Mouse (Mus musculus): ENCODE results near the gene Fignl1. TPM values are rescaled to one million over a fixed set of nuclear protein-coding genes. Genes with fewer than 3 reads are reported as not detected.

Fignl1 gene
- polyA plus RNA-seq, 1 experiment from 2014 or later: 88.1 TPM

GRCm38 (mm10) chr11:11804421-11804820 lies 4.3 kb downstream of the Fignl1 start:
- ATAC-seq (ENCODE audit: borderline replicate concordance, extremely low read depth, low FRiP score, low TSS enrichment): no peak
- Histone ChIP-seq H3K4me1 (peaks cover 8% of the 10 kb centered on the region), H3K27ac (no peak overlapping the region), H3K36me3 (peaks cover 55% of the 10 kb centered on the region), H3K4me3 (no peak overlapping the region), H3K9ac (no peak overlapping the region), H3K27me3 (no peaks in the 10 kb centered on the region), H3K9me3 (no peaks in the 10 kb centered on the region), H3K4me2 (no peak overlapping the region)
- WGBS: 70% methylated on average over 5 of the region's 5 CpGs

- Histone ChIP-seq H3K4me2 (no peak overlapping the region), H3K4me1 (no peaks in the 10 kb centered on the region), H3K27ac (no peak overlapping the region), H3K27me3 (no peaks in the 10 kb centered on the region), H3K9me3 (no peaks in the 10 kb centered on the region), H3K36me3 (peaks cover 75% of the 10 kb centered on the region), H3K4me3 (no peak overlapping the region), H3K9ac (no peak overlapping the region)
- 87% methylated on average over 9 of the region's 9 CpGs for WGBS
- no peak for ATAC-seq (ENCODE audit: borderline replicate concordance, extremely low read depth, low FRiP score, low TSS enrichment)
Observed at GRCm38 (mm10) chr11:11801067-11801466, 7.7 kb downstream of the Fignl1 start.

DNA sequence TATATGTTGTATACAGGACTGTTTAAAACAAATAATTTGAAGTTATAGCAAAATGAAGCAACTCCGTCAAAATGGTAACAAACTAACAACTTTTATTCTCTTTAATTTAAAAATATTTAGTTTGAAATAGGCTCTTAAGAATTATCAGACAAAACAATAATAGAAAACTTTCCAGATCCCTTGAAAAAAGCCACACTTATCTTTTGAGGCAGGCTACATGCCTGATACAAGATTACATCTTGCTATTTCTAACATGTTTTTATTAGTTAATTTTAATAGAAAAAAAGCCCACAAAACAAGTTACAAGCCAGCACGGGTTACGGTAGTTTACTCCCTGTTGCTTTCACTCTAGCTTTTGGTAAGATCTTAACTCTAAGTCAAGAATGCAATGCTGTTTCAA lies 8.5 kb downstream of the Fignl1 start:
- H3K27me3 ChIP-seq: no peaks in the 10 kb centered on the region
- no peaks in the 10 kb centered on the region for H3K4me1 ChIP-seq
- no peak for ATAC-seq (ENCODE audit: borderline replicate concordance, extremely low read depth, low FRiP score, low TSS enrichment)
- H3K4me2 ChIP-seq: no peak overlapping the region
- H3K27ac ChIP-seq: no peak overlapping the region
- WGBS: 91% methylated on average over 3 of the region's 3 CpGs
- no peaks in the 10 kb centered on the region for H3K9me3 ChIP-seq
- H3K36me3 ChIP-seq: peaks cover 73% of the 10 kb centered on the region
- no peak overlapping the region for H3K9ac ChIP-seq
- H3K4me3 ChIP-seq: no peak overlapping the region

DNA sequence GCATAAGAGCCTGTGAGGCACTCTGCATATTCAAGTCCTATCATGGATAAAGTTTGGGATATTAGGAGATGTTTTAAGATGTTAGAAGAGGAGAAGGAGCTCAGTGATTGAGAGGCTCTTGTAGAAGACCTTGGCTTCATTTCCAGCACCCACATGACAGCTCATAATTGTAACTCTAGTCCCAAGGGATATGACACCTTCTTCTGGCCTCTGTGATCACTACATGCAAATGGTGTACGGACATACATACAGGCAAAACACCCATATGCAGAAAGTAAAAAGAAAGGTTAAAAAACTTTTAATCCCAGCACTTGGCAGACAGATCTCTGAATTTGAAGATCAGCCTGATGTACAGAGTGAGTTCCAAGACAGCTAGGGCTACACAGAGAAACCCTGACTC lies 10.1 kb downstream of the Fignl1 start:
- Histone ChIP-seq H3K4me1 (no peaks in the 10 kb centered on the region), H3K9ac (no peak overlapping the region), H3K36me3 (peaks cover 62% of the 10 kb centered on the region), H3K27ac (no peak overlapping the region), H3K4me3 (no peak overlapping the region), H3K9me3 (no peaks in the 10 kb centered on the region), H3K27me3 (no peaks in the 10 kb centered on the region), H3K4me2 (no peak overlapping the region)
- WGBS: 93% methylated on average over 1 of the region's 1 CpGs
- ATAC-seq (ENCODE audit: borderline replicate concordance, extremely low read depth, low FRiP score, low TSS enrichment): no peak

GRCm38 (mm10) chr11:11794626-11795025 lies 14.1 kb downstream of the Fignl1 start:
- no peak overlapping the region for H3K4me3 ChIP-seq
- H3K9ac ChIP-seq: no peak overlapping the region
- H3K4me1 ChIP-seq: no peaks in the 10 kb centered on the region
- peaks cover 29% of the 10 kb centered on the region for H3K36me3 ChIP-seq
- no peak overlapping the region for H3K4me2 ChIP-seq
- no peak for ATAC-seq (ENCODE audit: borderline replicate concordance, extremely low read depth, low FRiP score, low TSS enrichment)
- no peaks in the 10 kb centered on the region for H3K9me3 ChIP-seq
- no peaks in the 10 kb centered on the region for H3K27me3 ChIP-seq
- WGBS: 69% methylated on average over 1 of the region's 1 CpGs
- H3K27ac ChIP-seq: no peak overlapping the region

DNA sequence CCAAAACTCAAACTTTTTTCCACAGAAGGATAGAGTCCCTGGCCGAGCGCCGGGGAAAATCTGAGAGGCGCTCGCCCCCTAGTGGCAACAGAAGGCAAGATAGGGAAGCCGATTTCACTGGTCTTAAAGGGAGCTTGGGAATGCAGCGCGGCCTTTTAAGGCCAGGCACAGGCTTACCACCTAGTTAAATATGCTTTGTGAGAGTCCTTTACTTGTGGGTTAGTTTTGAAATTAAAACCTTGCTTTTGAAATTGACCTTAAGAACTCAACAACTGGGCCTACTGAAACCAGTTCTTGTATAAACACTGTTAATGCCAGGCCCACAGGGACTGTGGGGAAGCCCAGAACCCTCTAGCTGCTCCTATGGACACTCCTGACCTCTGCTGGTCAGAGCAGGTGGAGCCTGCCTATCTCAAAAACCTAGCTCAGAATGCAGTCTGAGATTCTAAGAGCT lies 20.2 kb downstream of the Fignl1 start:
- Histone ChIP-seq H3K36me3 (no peaks in the 10 kb centered on the region), H3K27ac (peak overlapping the region; percentile 16; the same call in 1 of the 2 replicates), H3K9me3 (no peaks in the 10 kb centered on the region), H3K4me2 (peak overlapping the region; percentile 44), H3K4me1 (no peaks in the 10 kb centered on the region), H3K27me3 (no peaks in the 10 kb centered on the region), H3K4me3 (0 out of 2 replicates have a peak overlapping the region, but pooled peaks have one; percentile 11), H3K9ac (no peak overlapping the region)
- WGBS: under 1% methylated on average over 8 of the region's 8 CpGs
- peak; percentile 90 for ATAC-seq (ENCODE audit: borderline replicate concordance, extremely low read depth, low FRiP score, low TSS enrichment)

DNA sequence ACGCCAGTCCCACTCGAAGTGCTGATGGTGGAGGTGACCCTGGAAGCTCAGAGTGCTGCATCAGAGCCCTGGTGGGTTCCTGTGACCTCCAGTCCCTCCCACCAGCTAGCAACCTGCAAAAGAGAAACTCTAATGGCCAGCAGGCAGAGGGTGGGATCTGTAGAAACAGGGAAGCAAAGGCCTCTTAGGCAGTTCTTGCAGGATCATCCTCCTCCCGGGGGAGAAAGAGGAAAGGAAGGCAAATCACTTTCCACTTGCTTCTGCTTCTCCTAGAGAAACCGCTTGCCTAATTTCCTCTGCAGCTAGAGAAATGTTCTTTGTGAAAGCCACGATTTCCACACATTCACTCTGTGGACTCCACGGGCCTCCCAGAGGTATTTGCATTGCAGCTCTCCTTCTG lies 23.3 kb downstream of the Fignl1 start:
- H3K9me3 ChIP-seq: no peaks in the 10 kb centered on the region
- no peak overlapping the region for H3K27ac ChIP-seq
- H3K4me3 ChIP-seq: no peak overlapping the region
- H3K36me3 ChIP-seq: no peaks in the 10 kb centered on the region
- no peak overlapping the region for H3K9ac ChIP-seq
- no peak overlapping the region for H3K4me2 ChIP-seq
- no peaks in the 10 kb centered on the region for H3K27me3 ChIP-seq
- ATAC-seq (ENCODE audit: borderline replicate concordance, extremely low read depth, low FRiP score, low TSS enrichment): no peak
- no peaks in the 10 kb centered on the region for H3K4me1 ChIP-seq
- 42% methylated on average over 6 of the region's 6 CpGs for WGBS

DNA sequence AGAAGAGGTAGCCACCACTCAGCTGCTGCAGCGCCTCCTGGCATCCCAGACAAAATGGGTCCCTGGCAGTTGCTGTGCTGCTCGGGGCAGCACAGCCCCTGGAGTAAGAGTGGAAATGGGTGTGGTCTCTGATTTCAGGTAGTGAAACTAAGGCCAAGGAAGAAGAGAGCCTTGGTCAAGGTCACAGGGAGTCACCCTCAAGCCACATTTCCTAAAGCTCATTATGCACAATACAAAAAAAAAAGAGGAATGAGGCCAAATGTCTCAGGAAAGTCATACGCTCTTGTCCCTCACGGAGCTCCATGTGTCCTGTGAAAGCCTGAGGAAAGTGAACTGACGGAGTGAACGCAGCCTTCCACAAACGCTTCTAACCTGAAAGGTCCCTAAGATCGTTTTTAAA lies 27.0 kb downstream of the Fignl1 start:
- WGBS: 78% methylated on average over 8 of the region's 8 CpGs
- Histone ChIP-seq H3K4me1 (no peaks in the 10 kb centered on the region), H3K27me3 (no peaks in the 10 kb centered on the region), H3K9ac (no peak overlapping the region), H3K4me2 (no peak overlapping the region), H3K27ac (no peak overlapping the region), H3K4me3 (no peak overlapping the region), H3K9me3 (no peaks in the 10 kb centered on the region), H3K36me3 (no peaks in the 10 kb centered on the region)
- ATAC-seq (ENCODE audit: borderline replicate concordance, extremely low read depth, low FRiP score, low TSS enrichment): no peak

GRCm38 (mm10) chr11:11778345-11778744 lies 30.4 kb downstream of the Fignl1 start:
- Histone ChIP-seq H3K27me3 (no peaks in the 10 kb centered on the region), H3K9me3 (no peaks in the 10 kb centered on the region), H3K4me2 (no peak overlapping the region), H3K27ac (no peak overlapping the region), H3K9ac (no peak overlapping the region), H3K4me3 (no peak overlapping the region), H3K4me1 (no peaks in the 10 kb centered on the region), H3K36me3 (no peaks in the 10 kb centered on the region)
- 90% methylated on average over 6 of the region's 6 CpGs for WGBS
- no peak for ATAC-seq (ENCODE audit: borderline replicate concordance, extremely low read depth, low FRiP score, low TSS enrichment)

DNA sequence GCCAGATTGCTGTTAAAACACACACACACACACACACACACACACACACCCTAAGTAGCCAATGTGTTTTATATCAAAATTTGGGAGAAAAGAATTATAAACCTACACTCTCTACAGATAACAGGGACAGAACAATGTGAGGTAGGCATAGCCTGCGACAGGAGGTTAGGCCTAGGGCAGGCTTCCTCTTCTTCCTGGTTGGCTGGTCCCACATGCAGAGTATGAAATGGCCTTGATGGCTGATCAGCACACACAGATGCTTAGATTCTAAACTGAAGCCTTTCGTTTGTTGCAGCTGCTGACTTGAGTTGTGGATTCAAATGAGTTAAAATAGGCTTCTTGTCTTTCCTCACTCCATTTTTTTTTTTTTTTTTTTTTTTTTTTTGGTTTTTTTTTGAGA lies 31.0 kb downstream of the Fignl1 start:
- Histone ChIP-seq H3K27ac (no peak overlapping the region), H3K27me3 (no peaks in the 10 kb centered on the region), H3K4me3 (no peak overlapping the region), H3K9me3 (no peaks in the 10 kb centered on the region), H3K9ac (no peak overlapping the region), H3K4me1 (no peaks in the 10 kb centered on the region), H3K36me3 (no peaks in the 10 kb centered on the region), H3K4me2 (no peak overlapping the region)
- no peak for ATAC-seq (ENCODE audit: borderline replicate concordance, extremely low read depth, low FRiP score, low TSS enrichment)
- 84% methylated on average over 2 of the region's 2 CpGs for WGBS

DNA sequence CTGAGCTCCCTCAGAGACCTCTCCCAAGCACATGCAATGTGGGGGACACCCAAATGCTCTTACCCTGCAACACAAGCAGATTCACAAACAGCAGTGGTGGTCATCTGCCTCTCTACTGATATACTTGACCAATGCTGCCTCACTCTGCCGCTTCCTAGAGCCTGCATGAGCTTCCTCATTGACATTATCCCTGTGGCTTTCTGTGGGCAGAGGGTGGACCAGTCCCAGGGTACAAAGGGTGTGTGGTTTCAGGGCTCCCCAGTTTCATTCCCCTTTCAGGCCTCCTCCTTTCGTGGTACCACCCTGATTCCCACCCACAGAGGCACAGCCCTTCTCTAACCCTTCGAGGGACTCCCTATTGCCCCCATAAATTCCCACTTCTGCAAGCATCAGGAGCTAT lies 31.5 kb downstream of the Fignl1 start:
- no peaks in the 10 kb centered on the region for H3K9me3 ChIP-seq
- 72% methylated on average over 3 of the region's 3 CpGs for WGBS
- H3K4me1 ChIP-seq: no peaks in the 10 kb centered on the region
- H3K4me2 ChIP-seq: no peak overlapping the region
- no peaks in the 10 kb centered on the region for H3K27me3 ChIP-seq
- no peak overlapping the region for H3K4me3 ChIP-seq
- no peaks in the 10 kb centered on the region for H3K36me3 ChIP-seq
- H3K27ac ChIP-seq: no peak overlapping the region
- ATAC-seq (ENCODE audit: borderline replicate concordance, extremely low read depth, low FRiP score, low TSS enrichment): no peak
- H3K9ac ChIP-seq: no peak overlapping the region

- Histone ChIP-seq H3K9ac (no peak overlapping the region), H3K4me3 (no peak overlapping the region), H3K27me3 (no peaks in the 10 kb centered on the region), H3K9me3 (no peaks in the 10 kb centered on the region), H3K36me3 (no peaks in the 10 kb centered on the region), H3K4me1 (no peaks in the 10 kb centered on the region), H3K4me2 (no peak overlapping the region), H3K27ac (no peak overlapping the region)
- no peak for ATAC-seq (ENCODE audit: borderline replicate concordance, extremely low read depth, low FRiP score, low TSS enrichment)
- 83% methylated on average over 7 of the region's 7 CpGs for WGBS
Observed at GRCm38 (mm10) chr11:11776822-11777174, 32.0 kb downstream of the Fignl1 start.

DNA sequence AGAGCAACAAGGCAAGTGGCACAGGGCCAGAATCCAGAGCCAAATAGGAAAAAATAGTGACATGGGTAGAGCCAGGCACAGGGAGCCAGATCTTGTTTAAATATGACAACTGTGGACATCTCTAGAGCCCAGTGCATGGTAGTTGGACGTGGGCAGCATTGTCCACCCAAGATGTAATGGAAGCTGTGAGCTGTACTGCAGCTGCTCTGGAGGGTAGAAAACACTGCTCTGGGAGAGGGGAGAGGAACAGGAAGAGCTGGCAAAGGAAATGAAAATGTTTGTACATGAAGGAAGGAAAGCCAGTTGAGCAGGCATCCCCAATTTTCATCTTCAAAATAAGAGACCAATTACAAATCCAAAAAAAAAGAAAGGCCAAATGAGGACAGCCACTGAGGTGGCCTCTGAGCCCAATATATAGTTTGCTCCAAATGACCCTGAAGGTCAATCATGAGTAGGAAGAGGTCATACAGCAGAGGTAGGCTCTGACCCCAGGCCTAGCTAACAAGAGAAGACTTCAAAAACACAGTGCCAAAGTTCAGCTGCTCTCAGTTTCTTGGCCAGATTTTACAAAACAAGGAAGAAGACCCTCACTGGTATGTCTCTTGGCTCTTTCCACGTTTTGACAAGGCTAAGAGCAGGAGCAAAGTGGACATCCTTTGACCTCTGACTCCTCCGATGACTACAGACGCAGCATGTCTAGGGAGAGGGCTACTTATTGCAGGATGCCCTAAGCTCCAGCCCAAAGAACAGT lies 32.5 kb downstream of the Fignl1 start:
- H3K9ac ChIP-seq: no peak overlapping the region
- no peaks in the 10 kb centered on the region for H3K9me3 ChIP-seq
- 67% methylated on average over 4 of the region's 4 CpGs for WGBS
- no peaks in the 10 kb centered on the region for H3K4me1 ChIP-seq
- no peaks in the 10 kb centered on the region for H3K27me3 ChIP-seq
- H3K36me3 ChIP-seq: no peaks in the 10 kb centered on the region
- H3K4me2 ChIP-seq: no peak overlapping the region
- ATAC-seq (ENCODE audit: borderline replicate concordance, extremely low read depth, low FRiP score, low TSS enrichment): no peak
- no peak overlapping the region for H3K27ac ChIP-seq
- H3K4me3 ChIP-seq: no peak overlapping the region

All from lung, embryonic 15.5 days (tissue).